Mouse (Mus musculus): ENCODE measurements around the gene Hist2h2aa2.

DNA sequence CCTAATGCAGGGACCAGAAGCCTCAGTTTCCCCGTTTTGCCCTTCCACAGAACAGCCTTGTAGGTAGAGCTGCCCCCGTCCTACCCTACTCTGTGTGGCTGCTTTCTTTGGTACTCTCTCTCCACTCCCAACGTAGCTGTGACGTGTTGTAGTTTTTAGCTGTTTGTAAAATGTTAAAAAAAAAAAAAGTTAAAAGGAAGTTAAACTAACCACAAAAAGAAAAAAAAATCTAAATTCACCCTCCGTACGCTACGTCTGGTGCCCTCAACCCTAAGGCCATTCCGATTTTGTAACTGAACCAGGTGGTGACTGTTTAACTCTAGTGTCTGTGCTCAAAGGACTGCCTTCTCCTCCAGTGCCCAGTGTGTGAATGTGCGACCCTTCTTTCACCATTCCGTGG lies 45.1 kb downstream of the Hist2h2aa2 start:
- TF ChIP-seq CHD2 (IDR thresholded peaks at IDR 0.05; ENCODE audit: low read depth, low read length) (no peak), ZNF384 (IDR thresholded peaks at IDR 0.05; ENCODE audit: low read depth, low read length) (no peak)

Data from ES-E14 (cell line).